Mouse (Mus musculus): ENCODE measurements around the gene Mettl6. TPM values are rescaled to one million over a fixed set of nuclear protein-coding genes. Genes with fewer than 3 reads are reported as not detected.
"Not testable (repeated sequence)": the region's sequence is repeated elsewhere in the genome, so short reads cannot be mapped to it uniquely, and the experiment has no call there.

The Mettl6 gene
- total RNA-seq, 2 experiments from 2014 or later: 28.3 to 29.6 TPM

- DNase-seq (ENCODE audit: low spot score in 2 of 2): no peak
Observed at GRCm38 (mm10) chr14:31473297-31473696, 21.5 kb downstream of the Mettl6 start.

- DNase-seq (ENCODE audit: low spot score in 2 of 2): peak; percentile 25 to 84
Observed at GRCm38 (mm10) chr14:31472451-31473061, 22.3 kb downstream of the Mettl6 start.

- no peak for DNase-seq (ENCODE audit: low spot score in 2 of 2)
Observed at GRCm38 (mm10) chr14:31469711-31470110, 25.1 kb downstream of the Mettl6 start.

GRCm38 (mm10) chr14:31464176-31464575 is 30.7 kb downstream of the Mettl6 start:
- DNase-seq (ENCODE audit: low spot score in 2 of 2): no peak

- no peak for DNase-seq (ENCODE audit: low spot score in 2 of 2)
Observed at GRCm38 (mm10) chr14:31462886-31463285, 32.0 kb downstream of the Mettl6 start.

- DNase-seq (ENCODE audit: low spot score in 2 of 2): not testable (repeated sequence)
Observed at GRCm38 (mm10) chr14:31462226-31462625, 32.6 kb downstream of the Mettl6 start.

- DNase-seq (ENCODE audit: low spot score in 2 of 2): no peak
Observed at GRCm38 (mm10) chr14:31458006-31458405, 36.8 kb downstream of the Mettl6 start.

- DNase-seq (ENCODE audit: low spot score in 2 of 2): peak in 1 of 2 experiments; percentile 64
Observed at GRCm38 (mm10) chr14:31456064-31456721, 38.6 kb downstream of the Mettl6 start.

- DNase-seq (ENCODE audit: low spot score in 2 of 2): no peak
Observed at GRCm38 (mm10) chr14:31454849-31455566, 39.8 kb downstream of the Mettl6 start.

GRCm38 (mm10) chr14:31453946-31454345 is 40.9 kb downstream of the Mettl6 start:
- not testable (repeated sequence) for DNase-seq (ENCODE audit: low spot score in 2 of 2)

- no peak for DNase-seq (ENCODE audit: low spot score in 2 of 2)
Observed at GRCm38 (mm10) chr14:31448994-31449393, 45.8 kb downstream of the Mettl6 start.

GRCm38 (mm10) chr14:31443616-31444015 is 51.2 kb downstream of the Mettl6 start:
- no peak for DNase-seq (ENCODE audit: low spot score in 2 of 2)

GRCm38 (mm10) chr14:31440725-31441124 is 54.1 kb downstream of the Mettl6 start:
- DNase-seq (ENCODE audit: low spot score in 2 of 2): no peak

GRCm38 (mm10) chr14:31440230-31440629 is 54.6 kb downstream of the Mettl6 start:
- DNase-seq (ENCODE audit: low spot score in 2 of 2): no peak

GRCm38 (mm10) chr14:31439279-31439678 is 55.6 kb downstream of the Mettl6 start:
- no peak for DNase-seq (ENCODE audit: low spot score in 2 of 2)

- DNase-seq (ENCODE audit: low spot score in 2 of 2): peak in 1 of 2 experiments; percentile 70
Observed at GRCm38 (mm10) chr14:31437826-31438529, 56.9 kb downstream of the Mettl6 start.

- peak; percentile 86 to 96 for DNase-seq (ENCODE audit: low spot score in 2 of 2)
Observed at GRCm38 (mm10) chr14:31435930-31436693, 58.7 kb downstream of the Mettl6 start, which contains the start of gene Sh3bp5. Gene Sh3bp5 (minus strand): TSS chr14:31436078.

GRCm38 (mm10) chr14:31435018-31435915 is 59.6 kb downstream of the Mettl6 start:
- DNase-seq (ENCODE audit: low spot score in 2 of 2): peak in 1 of 2 experiments; percentile 44

- DNase-seq (ENCODE audit: low spot score in 2 of 2): no peak
Observed at GRCm38 (mm10) chr14:31434426-31434825, 60.4 kb downstream of the Mettl6 start.

Data from layer of hippocampus, adult 18-20 months (tissue).